Mouse (Mus musculus): Measurements from ENCODE around the gene Prrg3.

GRCm38 (mm10) chrX:72012236-72012635 lies 49.8 kb downstream of the Prrg3 start:
- no peak for TF ChIP-seq POLR2A (IDR thresholded peaks at IDR 0.05; ENCODE audit: control insufficient read depth, low read depth, low read length)
- TF ChIP-seq CTCF (IDR thresholded peaks at IDR 0.05; ENCODE audit: control insufficient read depth, insufficient read depth, insufficient replicate concordance, low read depth, low read length) = no peak
